Mouse (Mus musculus) cerebellum, postnatal 25 days (tissue): Measurements from ENCODE around the gene Zfp428.

Experiments used
- DNase-seq, 2 experiments: peaks; one replicate each; pipeline ENCODE4 v3.0.0; 2021; ENCODE audit warnings: mixed read lengths in 2 of 2

The Zfp428 gene

DNA sequence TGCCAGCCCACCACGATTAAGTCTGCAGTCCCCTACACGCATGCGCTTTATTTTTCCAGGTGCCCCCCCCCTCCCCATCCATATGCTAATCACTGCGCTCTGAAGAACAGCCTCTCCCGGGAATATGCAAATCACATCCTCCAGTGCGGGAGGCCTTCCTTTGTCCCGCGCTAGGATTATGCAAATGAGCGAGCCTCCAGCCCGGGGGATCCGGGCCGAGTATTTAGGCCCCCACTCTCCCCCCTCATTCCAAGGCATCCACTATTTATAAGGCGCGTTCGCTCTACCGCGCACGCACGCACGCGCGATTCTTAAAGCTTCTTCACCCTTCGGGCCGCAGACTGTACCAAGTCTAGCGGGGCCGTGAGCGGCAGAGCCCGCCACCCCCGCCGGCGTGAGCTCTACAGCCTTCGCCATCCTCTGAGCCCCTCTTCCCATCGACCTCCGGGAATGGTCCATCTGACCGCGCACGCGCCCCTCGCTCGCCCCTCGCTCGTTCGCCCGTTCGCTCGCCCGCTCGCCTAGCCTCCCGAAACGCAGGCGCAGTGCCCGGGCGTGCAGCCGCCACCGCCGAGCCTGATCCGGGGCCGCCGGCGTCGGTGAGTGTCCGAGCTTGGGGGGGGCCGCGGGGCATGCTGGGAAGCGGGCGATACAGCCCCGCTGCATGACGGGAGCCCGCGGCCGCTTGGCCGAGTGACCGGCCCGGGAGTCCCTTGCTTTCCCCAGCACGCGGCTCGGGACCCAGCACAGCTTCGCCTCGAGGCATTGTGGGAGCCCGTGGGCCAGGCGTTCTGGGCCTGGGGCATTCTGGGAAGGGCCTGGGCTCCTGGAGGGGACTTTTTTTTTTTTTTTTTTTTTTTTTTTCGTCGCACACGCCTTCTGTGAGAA is at the start of gene Zfp428:
TSS of gene Zfp428 (plus strand) at position 169 of the 888 bp plus-strand sequence.
- peak; percentile 93 to 97 for DNase-seq

DNA sequence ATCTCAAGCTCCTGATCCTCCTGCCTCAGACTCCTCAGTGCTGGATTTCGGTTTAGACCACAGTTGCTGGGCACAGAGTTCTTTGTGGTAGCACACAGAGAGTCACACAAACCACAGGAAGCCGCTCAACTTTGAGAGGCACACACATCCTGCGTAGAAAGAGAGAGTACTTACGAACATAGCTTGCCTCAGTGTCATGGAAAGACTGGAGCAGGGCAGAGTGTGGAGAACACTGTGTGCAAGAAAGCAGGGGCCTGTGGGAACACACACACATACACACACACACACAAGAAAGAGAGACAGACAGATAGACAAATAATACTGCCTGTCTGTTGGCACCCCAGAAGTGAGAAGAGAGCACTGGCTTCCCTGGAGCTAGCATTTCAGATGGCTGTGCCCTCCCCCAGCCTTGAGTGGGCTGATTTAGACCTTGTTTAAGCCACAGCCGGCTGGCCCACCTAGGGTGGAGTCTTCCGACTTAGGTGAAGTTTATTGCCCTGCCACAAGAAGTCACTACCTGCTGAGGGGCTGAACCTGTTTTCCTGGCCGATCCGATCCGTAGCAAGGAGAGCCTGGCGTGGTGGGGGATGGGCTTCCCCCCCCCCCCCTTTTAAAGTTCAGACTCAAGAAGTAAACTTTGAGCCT is 49.0 kb upstream of the Zfp428 start:
- no peak for DNase-seq

DNA sequence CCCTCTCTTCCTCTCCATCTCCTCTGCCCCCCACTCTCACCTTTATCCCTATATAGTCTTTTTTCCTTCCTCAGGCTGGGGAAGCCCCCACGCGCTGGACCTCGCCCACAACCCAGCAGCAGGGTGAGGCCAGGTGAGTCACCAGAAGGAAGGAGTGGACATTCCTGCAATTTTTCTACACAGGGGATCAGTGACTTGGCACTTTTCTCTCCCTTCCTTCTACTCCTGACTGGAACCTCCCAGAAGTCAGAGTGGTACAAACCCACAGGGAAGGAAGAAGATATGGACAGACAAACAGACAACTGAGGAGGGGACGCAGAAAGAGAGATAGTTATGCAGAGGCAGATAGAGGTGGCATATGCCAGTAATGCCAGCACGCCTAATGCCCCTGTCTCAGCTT is 47.4 kb upstream of the Zfp428 start:
- no peak for DNase-seq

DNA sequence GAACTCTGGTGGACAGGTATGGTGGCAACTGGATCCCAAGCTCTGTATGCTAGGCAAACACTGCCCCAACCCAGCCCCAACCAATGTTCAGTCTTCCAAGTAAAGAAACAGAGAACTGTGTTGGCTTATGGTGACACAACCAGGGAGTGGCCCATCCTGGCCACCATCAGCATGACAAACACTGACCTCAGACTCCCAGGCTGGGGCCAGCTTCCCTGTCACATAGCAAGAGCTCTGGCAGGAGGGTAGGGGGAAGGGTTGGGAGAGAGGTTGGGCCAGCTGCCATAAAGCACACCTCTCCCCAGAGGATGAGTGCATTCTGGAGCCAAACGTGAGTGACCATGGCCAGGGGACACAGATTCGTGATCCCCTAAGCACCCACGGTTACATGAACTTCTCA is 47.0 kb upstream of the Zfp428 start:
- no peak for DNase-seq

DNA sequence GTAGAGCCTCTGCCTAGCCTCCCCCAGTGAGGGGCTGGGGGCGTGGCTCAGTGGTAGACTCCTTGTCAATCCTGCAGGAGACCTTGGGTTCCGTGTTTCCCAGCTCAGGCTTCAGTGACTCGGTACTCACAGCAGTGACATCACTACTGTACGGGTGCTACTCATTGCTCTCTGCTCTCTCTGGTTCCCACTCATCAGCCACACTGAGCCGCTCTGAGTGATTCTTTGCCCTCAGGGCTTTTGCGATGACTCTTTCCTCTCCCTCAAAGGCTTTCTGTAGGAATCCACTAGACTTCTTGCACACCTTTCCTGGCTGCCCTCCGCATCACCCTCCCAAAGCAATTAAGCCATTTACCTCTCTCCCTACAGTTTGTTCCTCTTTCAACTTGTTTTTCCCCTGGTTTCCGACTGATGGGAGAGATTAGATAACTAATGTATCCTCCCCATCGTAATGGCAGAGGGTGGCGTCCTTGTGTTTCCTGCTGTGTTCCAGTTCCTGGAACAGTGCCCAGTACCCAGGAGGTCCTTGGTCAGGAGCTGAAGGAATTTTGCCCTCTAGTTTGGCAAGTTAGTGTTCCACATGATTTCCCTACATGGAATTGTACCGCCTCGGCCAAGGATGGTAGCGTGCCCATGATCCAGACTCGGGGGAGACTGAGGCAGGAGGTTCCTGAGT is 45.3 kb upstream of the Zfp428 start:
- DNase-seq: no peak

DNA sequence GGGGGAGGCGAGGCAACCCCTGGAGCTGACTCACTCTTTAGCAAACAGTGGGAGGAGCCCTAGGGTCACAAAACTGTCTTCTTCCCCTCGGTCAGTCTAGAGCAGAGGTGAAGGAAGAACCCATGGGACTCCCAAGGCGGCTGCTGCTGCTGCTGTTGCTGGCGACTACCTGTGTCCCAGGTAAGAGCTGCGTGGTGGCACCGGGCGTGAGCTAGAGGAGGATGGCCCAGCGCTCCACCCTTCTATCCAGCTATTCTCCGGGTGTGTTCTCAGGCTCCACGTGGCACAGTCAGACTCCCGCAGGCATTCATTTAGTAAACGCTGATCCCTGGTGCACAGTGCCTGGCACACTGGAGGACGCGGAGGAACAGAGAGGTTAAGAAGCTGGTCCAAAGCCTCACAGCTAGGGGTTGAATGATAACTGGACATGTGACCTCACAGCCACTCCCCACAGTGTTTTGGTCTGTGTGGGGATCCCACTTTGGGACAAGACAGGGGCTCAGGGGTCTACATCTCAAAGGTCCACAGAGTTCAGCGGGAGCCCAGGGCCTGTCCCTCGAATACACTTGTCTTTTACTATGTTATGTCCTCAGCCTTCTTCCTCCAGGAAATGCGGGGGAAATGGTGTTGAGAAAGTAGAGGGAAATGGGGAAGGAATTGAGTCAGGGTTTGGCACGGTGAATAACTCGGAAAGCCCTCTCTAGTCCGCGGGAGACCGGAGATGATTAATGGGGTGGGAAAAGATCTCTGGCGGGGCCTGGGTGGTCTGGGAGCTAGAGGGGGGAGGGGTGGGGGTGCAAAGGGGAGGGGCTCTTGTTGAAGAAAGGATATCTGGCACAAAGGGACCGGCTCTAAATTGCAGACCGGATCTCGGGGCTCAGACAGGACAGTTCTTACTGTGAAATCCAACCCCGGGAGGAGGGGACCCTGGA is 44.2 kb upstream of the Zfp428 start, which contains the start of gene Plaur:
TSS of gene Plaur (plus strand) at position 97 of the 932 bp plus-strand sequence.
- DNase-seq: no peak

DNA sequence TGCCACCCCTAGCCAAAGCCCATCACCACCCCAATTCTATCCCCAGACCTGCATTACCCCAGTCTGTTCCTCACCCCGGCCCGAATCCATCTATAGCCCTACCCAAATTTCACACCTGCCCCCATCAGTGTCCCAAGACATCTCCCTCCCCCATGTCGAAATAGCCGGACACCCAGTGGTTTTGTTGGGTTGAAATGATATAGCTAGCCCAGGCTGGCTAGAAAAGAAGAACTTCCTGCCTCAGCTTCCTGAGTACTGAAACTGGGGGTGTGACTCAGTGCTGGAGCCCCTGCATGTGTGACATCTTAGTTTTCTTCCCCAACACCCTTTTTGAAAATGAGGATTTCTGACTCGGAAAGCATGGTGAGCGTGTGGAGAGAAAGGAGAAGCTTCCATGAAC is 40.0 kb upstream of the Zfp428 start:
- DNase-seq: no peak

DNA sequence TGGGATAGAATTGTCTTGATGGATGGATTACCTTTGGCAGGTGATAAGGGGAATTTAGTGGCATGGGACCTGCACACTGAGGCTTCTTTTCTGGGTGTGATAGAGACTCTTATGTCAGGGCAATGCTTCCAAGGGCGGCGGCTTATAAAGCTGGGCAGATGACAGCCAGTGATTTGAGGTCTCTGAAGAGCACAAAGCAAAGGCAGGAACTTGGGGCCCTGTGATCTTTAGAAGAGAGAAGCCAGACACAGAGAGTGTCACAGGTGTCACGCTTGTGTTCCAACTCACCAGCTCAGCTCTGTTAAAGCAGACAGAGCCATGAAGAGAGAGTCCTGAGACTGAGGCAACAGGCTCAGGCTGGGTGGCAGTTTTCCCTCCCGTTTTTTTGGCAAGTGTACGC is 38.9 kb upstream of the Zfp428 start:
- DNase-seq: no peak

DNA sequence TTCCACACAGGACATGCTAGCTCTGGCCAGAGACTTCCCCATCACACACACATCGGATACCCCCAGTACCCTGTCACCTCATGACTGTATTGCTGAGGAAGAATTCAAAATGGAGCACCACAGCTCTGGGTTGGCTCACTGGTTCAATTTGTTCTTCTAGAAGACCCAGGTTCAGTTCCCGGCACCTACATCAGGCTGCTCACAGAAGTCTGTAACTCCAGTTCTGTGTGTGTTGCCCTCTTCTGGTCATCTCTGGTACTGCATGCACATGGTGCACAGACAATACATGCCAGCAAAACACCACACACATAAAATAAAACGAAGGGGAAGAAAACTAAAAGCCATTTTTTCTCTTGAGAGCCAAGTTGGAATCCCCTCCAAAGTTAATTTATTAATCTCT is 37.7 kb upstream of the Zfp428 start:
- peak in 1 of 2 experiments; percentile 36 for DNase-seq

DNA sequence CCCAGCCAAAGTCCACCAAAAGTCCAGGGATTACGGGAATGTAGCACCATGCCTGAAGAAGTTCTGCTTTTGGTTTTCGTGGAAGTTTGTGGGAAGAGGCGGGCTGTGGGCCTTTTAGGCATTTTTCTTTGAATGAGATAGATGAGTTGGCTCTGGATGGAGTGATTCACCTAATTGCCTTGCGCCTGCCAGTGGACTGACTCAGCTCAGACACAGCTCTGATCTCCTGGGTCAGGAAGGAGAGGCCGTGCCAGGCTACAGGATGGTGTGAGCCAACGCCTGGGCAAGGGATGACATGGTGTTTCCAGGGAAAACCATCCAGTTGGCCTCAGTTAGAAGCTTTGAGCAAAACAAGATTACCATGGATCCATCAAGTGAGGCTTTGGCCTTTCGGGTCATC is 36.5 kb upstream of the Zfp428 start:
- peak; percentile 71 to 85 for DNase-seq

DNA sequence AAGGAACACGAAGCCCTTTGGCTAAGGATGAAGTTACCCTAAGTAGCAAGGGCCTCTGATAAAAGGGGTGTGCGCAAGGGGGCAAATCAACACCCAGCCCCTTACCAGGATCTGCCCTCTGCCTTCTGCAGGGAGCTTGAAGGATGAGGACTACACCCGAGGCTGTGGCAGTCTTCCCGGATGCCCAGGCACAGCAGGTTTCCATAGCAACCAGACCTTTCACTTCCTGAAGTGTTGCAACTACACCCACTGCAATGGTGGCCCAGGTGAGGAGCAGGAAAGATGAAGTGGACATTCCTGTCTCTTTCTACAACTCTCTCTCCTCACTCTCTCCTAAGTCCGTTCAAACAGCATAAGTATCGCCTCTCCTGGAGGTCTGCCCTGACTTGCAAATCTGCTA is 34.4 kb upstream of the Zfp428 start:
- DNase-seq: no peak

DNA sequence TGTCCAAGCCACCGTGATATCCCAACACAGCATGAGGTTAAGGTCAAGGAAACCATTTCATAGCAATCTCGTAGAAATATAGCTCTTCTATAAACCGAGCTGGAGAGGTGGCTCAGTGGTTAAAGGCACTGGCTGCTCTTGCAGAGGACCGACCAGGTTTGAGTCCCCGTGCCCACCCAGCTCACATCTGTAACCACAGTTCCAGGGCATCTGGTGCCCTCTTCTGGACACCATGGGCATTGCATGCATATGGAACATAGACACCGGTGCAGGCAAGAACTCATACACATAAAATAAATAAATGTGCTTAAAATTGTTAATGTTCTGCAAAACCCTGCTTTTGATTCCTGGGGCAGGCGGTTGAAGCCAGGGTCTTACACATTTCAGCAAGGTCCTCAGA is 33.9 kb upstream of the Zfp428 start:
- peak in 1 of 2 experiments; percentile 64 for DNase-seq

DNA sequence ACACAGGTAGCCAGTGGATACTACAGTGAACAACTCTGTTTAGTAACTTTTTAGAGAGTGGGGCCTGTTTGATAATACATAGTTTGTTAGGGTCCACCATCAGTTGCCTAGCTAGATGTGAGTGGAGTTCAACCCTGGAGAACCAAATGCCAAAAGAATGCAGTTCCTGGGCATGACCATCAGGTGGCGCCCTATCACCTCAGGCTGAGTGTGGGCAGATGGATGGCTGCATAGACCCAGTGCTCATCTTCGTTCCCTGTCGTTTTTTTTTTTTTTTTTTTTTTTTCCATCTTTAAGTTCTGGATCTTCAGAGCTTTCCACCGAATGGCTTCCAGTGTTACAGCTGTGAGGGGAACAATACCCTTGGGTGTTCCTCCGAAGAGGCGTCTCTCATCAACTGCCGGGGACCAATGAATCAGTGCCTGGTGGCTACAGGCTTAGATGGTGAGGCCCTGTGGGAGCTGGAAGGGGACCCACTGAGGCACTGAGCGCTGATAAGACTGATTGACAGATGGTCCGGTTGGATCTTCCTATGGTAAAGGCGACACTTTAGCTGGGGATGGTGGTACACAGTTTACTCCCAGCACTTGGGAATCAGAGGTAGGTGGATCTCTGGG is 32.8 kb upstream of the Zfp428 start:
- peak; percentile 86 to 89 for DNase-seq

DNA sequence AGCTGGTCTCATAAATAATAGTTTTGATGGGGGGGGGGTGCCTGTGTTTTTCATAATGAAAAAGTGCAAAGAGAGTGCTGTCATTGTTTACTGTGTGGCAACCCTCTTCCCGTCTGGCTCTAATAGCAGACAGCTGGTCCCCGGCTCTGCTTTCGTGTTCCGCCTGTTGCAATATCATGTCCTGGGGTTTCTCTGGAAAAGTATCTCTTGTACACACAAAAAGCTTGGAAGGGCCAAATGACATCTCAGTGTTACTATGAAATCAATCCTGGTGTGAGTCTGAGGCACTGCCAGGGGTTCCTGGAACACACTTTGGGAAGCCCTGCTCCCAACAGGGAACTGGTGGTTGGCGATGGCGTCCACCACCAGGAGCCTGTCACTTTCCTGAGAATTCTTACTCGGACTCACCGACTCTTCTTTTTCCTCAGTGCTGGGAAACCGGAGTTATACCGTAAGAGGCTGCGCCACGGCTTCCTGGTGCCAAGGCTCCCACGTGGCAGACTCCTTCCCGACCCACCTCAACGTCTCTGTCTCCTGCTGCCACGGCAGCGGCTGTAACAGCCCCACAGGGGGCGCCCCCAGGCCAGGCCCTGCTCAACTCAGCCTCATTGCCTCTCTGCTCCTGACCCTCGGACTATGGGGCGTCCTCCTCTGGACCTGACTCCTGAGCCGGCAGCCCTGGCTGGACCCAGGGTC is 31.8 kb upstream of the Zfp428 start:
- peak; percentile 55 to 70 for DNase-seq

DNA sequence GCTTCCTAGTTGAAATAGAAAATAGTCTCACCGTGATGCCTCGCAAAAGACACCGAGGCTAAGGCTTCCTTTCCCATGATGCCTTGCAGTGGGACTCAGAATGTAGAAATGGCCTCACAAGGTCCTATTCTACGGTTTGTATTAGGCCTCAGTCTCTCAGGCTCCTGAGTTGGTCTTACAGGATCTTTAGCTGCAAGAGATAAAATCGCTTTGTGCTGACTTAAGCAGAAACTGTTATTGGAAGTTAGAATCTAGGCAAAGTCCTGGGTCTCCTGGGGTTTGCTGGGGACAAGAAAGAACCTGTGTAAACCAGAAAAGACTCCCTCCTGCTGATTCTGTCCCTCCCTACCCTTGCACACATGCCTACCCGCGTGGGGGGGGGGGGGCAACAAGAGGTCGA is 30.5 kb upstream of the Zfp428 start:
- DNase-seq: no peak

DNA sequence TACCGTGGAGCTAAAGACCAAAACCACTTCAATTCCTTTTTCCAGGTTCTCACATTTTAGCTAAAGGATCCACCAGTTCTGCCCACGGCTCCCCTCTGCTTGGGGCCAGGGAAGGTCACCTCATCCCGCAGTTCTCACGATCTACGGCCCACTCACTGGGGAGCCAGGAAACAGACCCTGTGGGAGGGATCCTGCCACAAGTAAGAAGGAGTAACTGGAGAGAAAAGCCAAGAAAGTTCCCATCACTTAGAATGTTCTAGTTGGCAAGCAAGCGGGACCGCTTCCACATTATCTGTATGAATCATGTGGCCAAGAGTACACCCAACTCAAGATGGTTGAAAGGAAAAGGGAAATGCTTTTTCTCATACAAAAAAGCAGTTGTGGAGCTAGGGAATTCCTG is 29.9 kb upstream of the Zfp428 start:
- DNase-seq: no peak

DNA sequence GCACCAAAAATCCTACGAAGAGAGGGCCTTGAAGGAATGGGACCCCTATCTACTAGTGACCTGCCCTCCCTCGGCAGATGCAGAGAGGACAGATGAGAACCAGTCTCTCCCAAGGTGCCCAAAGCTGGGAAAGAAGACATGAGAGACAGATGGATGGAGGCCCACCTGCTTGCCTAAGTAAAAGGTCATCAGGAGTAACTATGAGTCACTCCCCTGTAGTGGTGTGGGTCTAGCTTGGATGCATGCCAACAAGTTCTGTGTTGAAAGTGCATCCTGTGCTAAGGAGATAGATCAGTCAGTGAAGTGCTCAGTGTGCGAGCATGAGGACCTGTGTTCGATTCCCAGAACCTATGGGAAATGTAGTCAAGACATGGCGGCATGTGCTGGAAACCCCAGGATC is 27.9 kb upstream of the Zfp428 start:
- peak; percentile 8 to 20 for DNase-seq

DNA sequence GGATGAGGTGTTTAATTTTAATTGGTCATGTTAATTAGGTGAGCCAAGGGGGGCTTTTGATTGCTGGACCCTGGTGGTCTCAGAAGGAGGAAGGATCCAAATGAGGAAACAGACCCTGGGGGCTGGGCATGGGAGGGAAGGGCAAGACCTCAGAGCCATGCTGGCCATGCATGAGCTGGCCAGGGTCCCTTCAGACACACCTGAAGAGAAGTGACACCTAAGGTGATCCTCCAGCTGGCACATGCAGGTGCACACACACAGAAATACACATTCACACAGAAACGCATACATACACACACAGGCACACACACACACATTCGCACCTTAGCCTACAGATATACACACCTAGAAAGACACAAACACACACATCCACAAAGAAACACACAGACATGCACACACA is 27.1 kb upstream of the Zfp428 start:
- DNase-seq: no peak

DNA sequence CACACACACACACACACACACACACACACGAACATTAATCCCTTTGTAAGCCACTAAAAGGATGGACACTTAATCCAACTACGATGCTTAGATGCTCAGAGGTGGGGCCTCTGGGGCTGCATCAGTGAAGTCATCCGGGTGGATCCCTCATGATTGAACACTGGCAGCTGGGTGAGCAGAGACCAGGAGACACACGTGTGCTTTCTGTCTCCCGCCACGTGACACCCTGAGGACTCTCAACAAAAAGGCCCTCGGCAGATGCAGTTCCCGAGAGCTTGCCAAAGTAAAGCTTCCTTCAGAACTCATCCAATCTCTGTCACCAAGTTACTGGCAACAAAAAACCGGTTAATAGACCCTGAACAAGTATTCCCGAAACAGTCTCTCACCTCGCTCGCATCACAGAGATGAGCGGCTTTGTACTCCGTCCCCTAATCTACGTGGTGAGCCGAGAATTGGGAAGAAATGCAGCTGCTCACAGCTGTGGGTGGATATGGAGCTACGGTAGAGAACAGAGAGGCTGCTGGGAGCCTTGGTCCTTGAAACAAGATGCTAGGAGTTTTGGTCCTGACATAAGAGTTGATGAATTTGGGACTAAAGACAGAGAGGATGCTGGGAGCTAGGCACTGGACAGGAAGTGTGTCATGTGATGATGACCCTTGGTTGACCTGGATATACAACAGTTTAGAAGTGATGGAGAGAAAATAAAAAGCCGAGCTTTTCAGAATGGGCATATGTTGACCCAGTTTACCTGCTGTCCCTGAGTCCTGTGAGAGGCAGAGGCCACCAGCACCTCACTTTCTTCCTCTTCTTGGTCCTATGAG is 26.5 kb upstream of the Zfp428 start:
- peak; percentile 30 to 47 for DNase-seq

DNA sequence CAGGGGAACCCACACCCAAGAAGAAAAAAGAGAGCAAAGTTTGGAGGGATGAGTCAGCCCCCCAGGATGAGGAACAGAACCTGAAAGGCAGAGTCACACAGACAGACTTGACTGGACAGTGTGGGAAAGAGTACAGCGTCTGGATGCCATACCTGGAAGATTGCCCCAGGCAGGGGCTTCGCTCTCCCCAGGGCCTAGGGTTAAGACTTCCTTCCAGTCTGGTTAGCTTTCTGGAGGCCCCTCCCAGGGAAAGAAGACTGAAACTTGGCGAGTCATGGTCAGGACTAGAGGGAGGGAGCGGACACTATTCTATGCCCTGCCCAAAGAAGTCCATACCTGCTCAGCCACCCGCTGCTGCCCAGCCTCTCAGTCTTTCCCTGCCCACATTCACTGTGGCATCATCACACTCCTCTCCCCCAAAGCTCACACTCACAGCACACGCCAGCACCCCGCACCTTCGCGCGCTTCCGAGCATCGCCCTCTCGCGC is 25.8 kb upstream of the Zfp428 start:
- DNase-seq: no peak
